Mouse (Mus musculus) liver, embryonic 14.5 days (tissue): ENCODE measurements around the gene Gm42742.

ENCODE experiments used
- CTCF ChIP-seq: IDR thresholded peaks from 2 replicates; pipeline ENCODE4 v1.5.1; 2016; ENCODE audit warnings: antibody characterized with exemption, low read depth, control low read depth
- EP300 ChIP-seq: IDR thresholded peaks from 2 replicates; pipeline ENCODE4 v1.6.1; 2016; ENCODE audit warnings: antibody characterized with exemption, low read depth

DNA sequence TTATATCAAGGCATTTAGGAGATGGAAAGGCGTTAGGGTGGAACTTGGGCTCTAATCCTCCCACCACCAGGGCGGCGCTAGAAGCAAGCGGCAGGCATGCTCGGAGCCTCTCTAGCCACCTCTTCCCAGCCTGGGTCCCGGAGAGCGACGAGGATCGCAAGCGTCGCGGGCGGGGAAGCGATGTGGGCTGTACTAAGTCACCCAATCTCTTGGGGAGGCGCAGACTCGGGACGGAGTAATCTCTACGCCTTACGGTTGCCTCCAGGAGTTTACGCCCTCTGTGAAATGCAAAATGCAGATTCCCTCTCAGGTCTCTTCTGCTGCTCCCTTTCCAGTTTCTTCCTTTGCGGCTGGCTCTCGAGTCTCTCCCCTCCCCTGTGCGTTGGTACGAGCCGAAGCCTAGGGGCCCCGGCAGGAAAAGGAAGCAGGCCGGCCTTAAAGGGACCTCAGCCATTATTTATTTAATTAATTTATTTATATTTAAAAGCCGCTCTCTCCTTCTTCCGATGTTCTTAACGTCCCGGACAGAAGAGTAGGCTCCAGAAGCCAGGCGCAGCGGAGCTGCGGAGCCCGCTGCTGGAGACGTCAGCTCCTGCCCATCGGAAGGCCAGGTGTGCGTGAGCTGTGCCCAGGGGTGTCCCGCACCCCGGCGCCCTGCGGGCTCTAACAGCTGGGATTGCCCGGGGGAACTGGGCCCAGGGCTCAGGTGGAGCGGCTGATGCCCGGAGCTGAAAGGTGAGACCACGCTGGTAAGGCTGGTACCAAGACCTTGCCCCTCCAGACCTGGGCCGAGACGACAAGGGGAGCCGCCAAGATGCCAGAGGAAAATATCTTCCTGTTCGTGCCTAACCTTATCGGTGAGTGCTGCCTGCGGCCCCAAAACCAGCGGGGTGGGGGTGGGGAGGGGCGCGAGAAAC lies 44.7 kb downstream of the Gm42742 start, which contains the start of gene Cdiptos:
- TF ChIP-seq CTCF (peak; percentile 100), EP300 (peak; percentile 47)
